Mouse (Mus musculus) ES-Bruce4 (cell line): Measurements from ENCODE around the gene Aasdh.

Experiments
- CTCF ChIP-seq: IDR thresholded peaks from one replicate; pipeline ENCODE4 v1.8.1; 2011; ENCODE audit warnings: low read depth, low read length
- EP300 ChIP-seq: IDR thresholded peaks from 2 replicates; pipeline ENCODE4 v1.6.1; 2011; ENCODE audit warnings: low read depth, low read length; ENCODE audit not compliant: insufficient read depth
- POLR2A ChIP-seq: IDR thresholded peaks from one replicate; pipeline ENCODE4 v1.8.1; 2011; ENCODE audit warnings: low read length; ENCODE audit not compliant: insufficient read depth

GRCm38 (mm10) chr5:76923428-76923827, 18.1 kb upstream of the Aasdh start:
- TF ChIP-seq POLR2A (no peak), CTCF (no peak), EP300 (no peak)
